Mouse (Mus musculus): ENCODE data around the gene Ubap2. TPM values are rescaled to one million over a fixed set of nuclear protein-coding genes. Genes with fewer than 3 reads are reported as not detected.

Ubap2 gene
- total RNA-seq, 2 experiments from 2014 or later: 96.3 to 96.7 TPM

DNA sequence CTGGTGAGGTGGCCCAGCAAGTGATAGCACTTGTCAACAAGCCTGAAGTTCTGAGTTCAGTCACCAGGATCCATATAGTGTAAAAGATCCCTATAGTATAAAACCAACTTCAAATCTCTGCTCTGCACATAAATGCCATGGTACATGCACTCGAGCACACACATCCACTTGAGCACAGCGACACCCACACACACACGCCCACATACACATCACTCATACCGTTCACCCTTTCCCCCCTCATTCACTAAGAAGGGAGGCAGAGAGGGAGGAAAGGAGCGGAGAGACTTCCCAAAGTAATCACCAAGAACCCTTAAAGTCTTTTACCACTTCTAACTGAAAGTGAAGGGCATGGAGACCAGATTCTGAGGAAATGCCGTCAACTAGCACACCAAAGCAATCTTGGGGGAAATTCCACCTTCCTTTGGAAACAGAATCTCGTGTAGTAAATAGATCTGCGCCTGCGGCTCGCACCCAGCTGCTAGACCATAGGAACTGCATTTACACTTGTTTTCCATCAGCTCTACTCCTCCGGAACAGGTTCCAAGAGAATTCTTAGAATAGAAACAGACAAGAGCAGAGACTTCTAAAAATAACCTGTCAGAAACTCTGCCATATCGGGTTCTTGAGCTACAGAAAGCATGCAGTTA is 19.3 kb downstream of the Ubap2 start:
- H3K27ac ChIP-seq: peak overlapping the region; percentile 93
- peak; percentile 37 for DNase-seq
- intact Hi-C loops (cut with DNase I): loop anchor here (2.0 kb wide), 1 partner anchor 19 kb away; the partner anchor contains the start of gene Ubap2

GRCm38 (mm10) chr4:41253756-41254155 is 21.2 kb downstream of the Ubap2 start:
- Histone ChIP-seq H3K4me3 (no peak overlapping the region), H3K27ac (peak overlapping the region; percentile 93)
- intact Hi-C loops (cut with DNase I): no loop called here
- no peak for DNase-seq
- TF ChIP-seq CTCF (IDR thresholded peaks at IDR 0.05): no peak

More for the DNA sequence above, 19.3 kb downstream of the Ubap2 start:
- peak overlapping the region; percentile 63 for H3K4me3 ChIP-seq
- no peak for TF ChIP-seq CTCF (IDR thresholded peaks at IDR 0.05)

GRCm38 (mm10) chr4:41245408-41245807 is 29.5 kb downstream of the Ubap2 start:
- no peak for DNase-seq
- H3K27ac ChIP-seq: no peak overlapping the region
- TF ChIP-seq CTCF (IDR thresholded peaks at IDR 0.05): peak; percentile 49
- intact Hi-C loops (cut with DNase I): no loop called here
- no peak overlapping the region for H3K4me3 ChIP-seq

- H3K27ac ChIP-seq: no peak overlapping the region
- TF ChIP-seq CTCF (IDR thresholded peaks at IDR 0.05): no peak
- intact Hi-C loops (cut with DNase I): no loop called here
- DNase-seq: no peak
- no peak overlapping the region for H3K4me3 ChIP-seq
Measured at GRCm38 (mm10) chr4:41240916-41241315, 34.0 kb downstream of the Ubap2 start.

DNA sequence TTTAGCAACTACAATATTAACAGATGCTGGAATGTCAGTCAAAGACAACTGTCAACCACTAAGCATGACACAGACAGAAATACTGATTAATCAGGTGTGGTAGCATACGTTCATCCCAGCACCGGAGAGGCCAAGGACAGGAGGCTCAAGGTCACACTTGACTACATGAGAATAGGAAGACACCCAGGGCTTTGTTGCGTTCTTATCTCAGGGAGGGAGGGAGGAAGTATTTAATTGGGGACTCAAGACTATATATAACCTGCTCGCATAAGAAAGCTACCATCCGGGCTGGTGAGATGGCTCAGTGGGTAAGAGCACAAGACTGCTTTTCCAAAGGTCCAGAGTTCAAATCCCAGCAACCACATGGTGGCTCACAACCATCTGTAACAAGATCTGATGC is 39.3 kb downstream of the Ubap2 start:
- Histone ChIP-seq H3K4me3 (no peak overlapping the region), H3K27ac (no peak overlapping the region)
- DNase-seq: no peak
- no peak for TF ChIP-seq CTCF (IDR thresholded peaks at IDR 0.05)
- intact Hi-C loops (cut with DNase I): no loop called here

DNA sequence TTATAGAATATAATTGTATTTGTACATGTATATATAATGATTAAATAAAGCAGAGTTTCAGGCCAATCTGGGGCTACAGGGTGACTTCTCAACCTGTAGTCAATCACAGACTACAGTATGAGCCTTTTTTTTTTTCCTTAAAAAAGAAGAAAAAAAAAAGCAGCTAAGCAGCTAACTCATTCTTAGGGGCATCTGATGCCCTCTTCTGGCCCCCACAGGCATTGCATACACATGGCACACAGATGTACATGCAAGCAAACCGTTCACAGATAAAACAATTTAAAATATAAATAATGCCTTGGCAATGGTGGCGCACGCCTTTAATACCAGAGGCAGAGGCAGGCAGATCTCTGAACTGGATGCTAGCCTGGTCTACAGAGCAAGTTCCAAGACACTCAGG is 48.6 kb downstream of the Ubap2 start:
- no peak overlapping the region for H3K27ac ChIP-seq
- intact Hi-C loops (cut with DNase I): no loop called here
- TF ChIP-seq CTCF (IDR thresholded peaks at IDR 0.05): peak; percentile 83
- no peak overlapping the region for H3K4me3 ChIP-seq
- peak; percentile 59 for DNase-seq

DNA sequence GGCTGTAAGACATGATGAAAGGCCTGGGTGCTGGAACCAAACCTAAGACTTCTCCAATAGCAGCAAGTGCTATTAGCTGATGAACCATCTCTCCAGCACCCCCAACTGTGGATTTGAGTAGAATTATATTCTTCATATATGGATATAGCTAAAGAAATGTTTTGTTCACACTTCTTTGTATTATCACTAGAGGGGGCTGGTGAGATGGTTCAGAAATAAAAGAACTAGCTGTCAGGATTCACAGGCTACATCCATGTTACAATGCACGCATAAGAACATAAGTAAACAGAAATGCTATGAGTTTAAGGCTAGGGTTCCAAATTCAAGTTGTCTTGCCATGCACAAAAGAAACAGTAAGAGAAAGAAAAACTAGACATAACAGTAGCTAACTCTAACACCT is 49.5 kb downstream of the Ubap2 start:
- intact Hi-C loops (cut with DNase I): loop anchor here (1.0 to 2.0 kb wide), 2 partner anchors 61 to 165 kb away; no protein-coding TSS in a partner anchor
- TF ChIP-seq CTCF (IDR thresholded peaks at IDR 0.05): peak; percentile 58
- DNase-seq: no peak
- no peak overlapping the region for H3K27ac ChIP-seq
- H3K4me3 ChIP-seq: no peak overlapping the region

GRCm38 (mm10) chr4:41208050-41208449 is 66.9 kb downstream of the Ubap2 start:
- DNase-seq: no peak
- TF ChIP-seq CTCF (IDR thresholded peaks at IDR 0.05): no peak
- Histone ChIP-seq H3K27ac (no peak overlapping the region), H3K4me3 (no peak overlapping the region)
- intact Hi-C loops (cut with DNase I): no loop called here

DNA sequence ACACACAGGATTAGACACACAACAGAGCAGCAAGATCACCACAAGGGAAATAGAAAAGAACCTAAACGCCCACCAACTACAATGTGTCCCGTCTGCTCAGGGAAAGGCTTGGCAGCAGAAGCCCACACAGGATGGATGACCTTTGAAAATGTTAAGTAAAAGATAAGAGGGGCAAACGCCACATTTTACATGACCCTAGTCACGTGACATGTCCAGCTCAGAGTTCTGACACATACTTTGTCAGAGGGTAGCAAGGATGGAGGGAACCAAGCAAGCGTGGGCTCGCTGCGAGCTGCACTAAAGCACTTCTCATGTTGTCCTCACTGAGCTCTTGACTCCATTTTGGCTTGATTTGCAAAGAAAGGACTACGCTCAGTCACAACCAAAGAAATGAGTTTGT is 69.2 kb downstream of the Ubap2 start:
- H3K27ac ChIP-seq: no peak overlapping the region
- no peak for DNase-seq
- intact Hi-C loops (cut with DNase I): no loop called here
- TF ChIP-seq CTCF (IDR thresholded peaks at IDR 0.05): no peak
- H3K4me3 ChIP-seq: no peak overlapping the region

- Histone ChIP-seq H3K4me3 (no peak overlapping the region), H3K27ac (no peak overlapping the region)
- DNase-seq: no peak
- TF ChIP-seq CTCF (IDR thresholded peaks at IDR 0.05): no peak
- intact Hi-C loops (cut with DNase I): no loop called here
Measured at GRCm38 (mm10) chr4:41202135-41202534, 72.8 kb downstream of the Ubap2 start.

GRCm38 (mm10) chr4:41196861-41197610 is 77.9 kb downstream of the Ubap2 start:
- TF ChIP-seq CTCF (IDR thresholded peaks at IDR 0.05): no peak
- Histone ChIP-seq H3K27ac (peak overlapping the region; percentile 24; the same call in 1 of the 2 replicates), H3K4me3 (no peak overlapping the region)
- peak; percentile 40 for DNase-seq
- intact Hi-C loops (cut with DNase I): no loop called here

GRCm38 (mm10) chr4:41195328-41195727 is 79.6 kb downstream of the Ubap2 start:
- Histone ChIP-seq H3K4me3 (no peak overlapping the region), H3K27ac (no peak overlapping the region)
- intact Hi-C loops (cut with DNase I): no loop called here
- no peak for DNase-seq
- TF ChIP-seq CTCF (IDR thresholded peaks at IDR 0.05): no peak
